Mouse (Mus musculus): ENCODE results near the gene Nptxr.

DNA sequence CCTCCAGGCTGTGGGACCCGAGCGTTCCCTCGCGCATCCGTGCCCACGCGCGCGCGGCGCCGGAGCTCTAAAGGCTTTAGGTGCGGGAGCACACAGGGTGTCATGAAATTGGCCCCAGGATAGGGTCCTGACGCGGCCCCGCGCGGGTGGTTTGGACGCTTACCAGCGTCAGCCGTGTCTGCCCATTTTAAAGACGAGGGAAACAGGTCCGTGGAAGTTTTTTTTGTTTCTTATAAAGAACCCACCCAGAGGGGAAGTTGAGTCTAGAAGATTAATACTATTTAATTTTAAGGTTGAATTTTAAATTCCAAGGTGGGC, 61.9 kb downstream of the Nptxr start:
- no peak for TF ChIP-seq HCFC1 (IDR thresholded peaks at IDR 0.05; ENCODE audit: low read depth, low read length)
- no peak for TF ChIP-seq CTCF (conservative IDR thresholded peaks at IDR 0.05 in 1 of 2, IDR thresholded peaks at IDR 0.05 in 1 of 2; ENCODE audit: low read depth in 2 of 2, low read length in 2 of 2)
- TF ChIP-seq CHD2 (IDR thresholded peaks at IDR 0.05; ENCODE audit: low read length) = no peak
- TF ChIP-seq JUN (IDR thresholded peaks at IDR 0.05; ENCODE audit: insufficient read depth, low read depth, low read length) = no peak
- TF ChIP-seq USF1 (IDR thresholded peaks at IDR 0.05; ENCODE audit: low read depth, low read length) = no peak
- TF ChIP-seq POLR2A (IDR thresholded peaks at IDR 0.05; ENCODE audit: low read depth, low read length) = 0 out of 2 replicates have a peak, but pooled peaks have one; percentile 5
- TF ChIP-seq NELFE (IDR thresholded peaks at IDR 0.05; ENCODE audit: low read depth, low read length) = no peak; the same call in 1 of the 2 replicates

Data from CH12.LX (cell line).